Mouse (Mus musculus) spleen, postnatal 4 days (tissue): ENCODE results near the gene Psmb5.

Experiments used
- DNase-seq, 2 experiments: peaks; one replicate each; pipeline ENCODE4 v3.0.0; 2022; ENCODE audit warnings: low spot score in 2 of 2

Psmb5 gene

GRCm38 (mm10) chr14:54592319-54592934, 25.4 kb downstream of the Psmb5 start:
- DNase-seq: no peak

- no peak for DNase-seq
These were observed 26.8 kb downstream of the Psmb5 start for GRCm38 (mm10) chr14:54591056-54591455.

GRCm38 (mm10) chr14:54583681-54584338, 34.0 kb downstream of the Psmb5 start:
- DNase-seq: peak; percentile 62 to 83

- no peak for DNase-seq
These were observed 35.3 kb downstream of the Psmb5 start for GRCm38 (mm10) chr14:54582536-54582935.

DNA sequence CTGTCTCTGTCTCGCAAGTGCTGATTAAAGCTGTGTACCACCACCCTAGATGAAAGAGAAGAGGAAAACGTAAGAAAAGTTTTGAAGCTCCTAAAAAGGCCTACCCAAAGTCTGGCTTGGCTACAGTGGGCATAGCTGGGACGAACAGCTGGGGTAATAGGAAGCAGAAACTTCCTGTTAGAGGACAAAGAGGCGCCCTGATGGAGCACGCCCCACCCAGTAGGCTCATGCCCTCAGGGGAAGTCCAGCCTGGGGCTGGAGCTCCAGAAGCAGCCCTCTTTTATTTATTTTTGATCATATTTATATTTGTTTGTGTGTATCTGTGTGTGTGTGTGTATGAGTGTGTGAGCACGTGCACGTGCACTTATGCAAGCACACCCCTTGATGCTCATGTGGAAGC, 38.2 kb downstream of the Psmb5 start:
- DNase-seq: no peak

GRCm38 (mm10) chr14:54578063-54578462, 39.8 kb downstream of the Psmb5 start:
- DNase-seq: peak in 1 of 2 experiments; percentile 33

DNA sequence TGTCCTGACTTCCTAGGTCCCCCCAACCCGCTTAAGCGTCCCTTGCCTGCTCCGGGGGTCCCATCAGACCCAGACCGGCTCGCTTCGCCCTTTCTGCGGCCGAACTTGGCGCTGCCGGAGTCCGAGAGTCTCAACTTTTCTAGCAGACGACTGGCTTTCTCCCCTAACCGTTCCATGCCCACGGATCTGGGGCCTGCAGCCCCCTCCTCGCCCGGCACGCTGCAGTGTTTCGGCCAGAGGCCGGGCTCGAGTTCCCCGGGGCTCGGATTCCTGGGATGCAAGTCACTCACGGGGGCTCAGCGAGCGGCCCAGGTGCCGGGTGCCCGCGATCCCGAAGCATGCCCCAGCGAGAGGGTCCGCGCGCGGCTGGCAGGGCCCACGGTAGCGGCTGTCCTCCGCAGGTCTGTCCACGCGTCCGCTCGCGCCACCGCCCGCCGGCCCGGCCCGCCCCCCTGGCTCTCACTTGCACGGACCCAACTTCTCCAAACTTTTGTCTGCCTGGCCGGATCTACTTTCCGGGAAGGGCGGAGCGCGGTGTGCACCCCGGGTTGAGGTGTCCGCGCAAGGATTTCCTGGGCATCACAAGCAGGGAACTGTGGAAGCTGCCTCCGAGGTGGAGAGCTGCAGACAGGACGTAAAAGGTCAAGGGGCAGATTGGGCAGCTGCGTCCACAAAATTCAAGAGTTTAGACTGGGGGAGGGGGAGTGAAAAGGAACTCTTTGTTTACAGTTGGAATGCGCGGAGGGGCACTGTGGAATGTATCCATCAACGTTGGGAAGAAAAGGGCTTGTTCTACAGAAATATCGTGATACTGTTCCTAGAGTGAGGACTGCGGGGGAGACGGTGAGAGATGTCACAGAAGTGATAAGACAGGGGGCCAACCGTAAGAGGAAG, 40.5 kb downstream of the Psmb5 start, which contains the start of gene Ajuba:
TSS of gene Ajuba (minus strand) at position 470 of the 894 bp plus-strand sequence.
- peak; percentile 53 to 77 for DNase-seq

DNA sequence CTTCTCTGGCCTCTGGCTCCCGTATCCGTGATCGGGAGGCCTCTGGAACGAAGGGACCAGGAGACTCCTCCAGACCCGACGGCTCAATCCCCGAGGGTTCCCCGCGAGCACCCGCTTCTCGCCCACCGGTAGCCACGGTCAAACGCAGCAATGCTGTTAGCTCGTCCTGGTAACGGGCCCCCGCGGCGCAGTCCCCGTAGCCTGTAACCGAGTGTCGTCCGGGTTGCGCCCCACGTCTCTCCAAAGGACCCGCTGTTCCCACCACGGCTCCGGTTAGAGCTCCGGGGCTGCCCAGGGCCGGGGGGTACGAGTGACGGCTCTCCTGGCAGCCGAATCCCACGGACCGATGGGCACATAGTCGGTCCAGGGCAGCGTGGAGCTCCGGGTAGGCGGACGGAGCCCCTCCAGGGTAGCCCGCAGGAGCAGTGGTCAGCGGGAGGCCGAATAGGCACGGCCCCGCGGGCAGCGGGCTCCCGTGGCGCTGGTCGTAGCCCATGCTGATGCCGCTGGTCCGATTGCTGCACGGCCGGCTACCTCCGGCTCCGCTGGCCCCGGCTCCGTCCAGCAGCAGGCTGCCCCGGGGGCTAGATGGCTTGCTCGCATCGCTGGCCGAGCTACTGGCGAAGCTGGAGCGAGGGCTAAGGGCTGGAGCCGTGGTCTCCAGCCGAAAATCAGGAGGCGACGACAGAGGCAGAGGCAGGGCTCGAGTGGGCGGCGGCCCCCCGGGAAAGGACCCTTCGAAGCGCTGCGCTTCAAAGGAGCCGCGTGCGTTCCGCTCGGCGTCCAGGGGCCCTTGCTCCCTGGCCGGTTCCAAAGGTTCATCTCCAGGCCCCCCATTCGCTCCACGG, 41.4 kb downstream of the Psmb5 start:
- peak in 1 of 2 experiments; percentile 74 for DNase-seq

DNA sequence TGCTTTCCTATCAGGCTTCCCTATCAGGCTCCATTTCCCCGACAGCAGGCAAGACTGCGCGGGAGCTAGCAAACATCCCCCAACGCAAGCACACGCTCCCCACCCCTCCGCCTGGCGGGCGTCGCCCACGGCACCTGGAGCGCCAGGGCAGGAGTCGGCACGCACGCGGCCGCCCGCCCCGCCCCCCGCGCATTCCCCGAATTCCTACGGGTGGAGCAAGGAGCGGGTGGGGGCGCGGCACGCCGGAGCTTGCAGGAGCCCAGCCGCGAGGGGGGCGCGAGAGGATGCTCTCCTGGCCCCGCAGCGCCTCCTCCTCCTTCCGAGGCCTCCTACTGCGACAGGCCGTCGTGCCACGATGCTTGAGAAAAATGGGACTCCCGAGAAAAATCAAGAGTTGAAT, 42.2 kb downstream of the Psmb5 start:
- no peak for DNase-seq

- DNase-seq: no peak
These were observed 42.8 kb downstream of the Psmb5 start for GRCm38 (mm10) chr14:54575031-54575430.

DNA sequence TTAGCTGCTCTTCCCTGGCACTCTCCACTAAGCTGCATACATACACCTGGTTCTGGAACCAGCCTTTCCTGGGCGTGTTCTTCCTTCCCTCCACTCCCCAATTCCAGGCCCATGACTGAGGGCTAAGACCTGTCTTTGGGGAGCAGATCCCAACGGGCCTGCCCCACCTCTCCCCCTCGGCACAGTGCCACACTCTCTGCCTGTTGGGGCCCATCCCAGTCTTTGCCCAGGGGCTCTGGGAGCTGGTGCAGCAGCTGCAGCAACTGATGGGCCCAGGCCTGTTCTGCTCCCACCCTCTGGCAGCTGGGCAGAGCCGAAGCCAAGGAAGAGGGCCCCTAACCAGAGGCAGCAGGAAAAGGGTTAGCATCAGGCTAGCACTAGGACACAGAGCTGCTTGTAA, 43.6 kb downstream of the Psmb5 start:
- no peak for DNase-seq

GRCm38 (mm10) chr14:54572790-54573736, 44.8 kb downstream of the Psmb5 start:
- DNase-seq: no peak

GRCm38 (mm10) chr14:54572122-54572521, 45.7 kb downstream of the Psmb5 start:
- no peak for DNase-seq

DNA sequence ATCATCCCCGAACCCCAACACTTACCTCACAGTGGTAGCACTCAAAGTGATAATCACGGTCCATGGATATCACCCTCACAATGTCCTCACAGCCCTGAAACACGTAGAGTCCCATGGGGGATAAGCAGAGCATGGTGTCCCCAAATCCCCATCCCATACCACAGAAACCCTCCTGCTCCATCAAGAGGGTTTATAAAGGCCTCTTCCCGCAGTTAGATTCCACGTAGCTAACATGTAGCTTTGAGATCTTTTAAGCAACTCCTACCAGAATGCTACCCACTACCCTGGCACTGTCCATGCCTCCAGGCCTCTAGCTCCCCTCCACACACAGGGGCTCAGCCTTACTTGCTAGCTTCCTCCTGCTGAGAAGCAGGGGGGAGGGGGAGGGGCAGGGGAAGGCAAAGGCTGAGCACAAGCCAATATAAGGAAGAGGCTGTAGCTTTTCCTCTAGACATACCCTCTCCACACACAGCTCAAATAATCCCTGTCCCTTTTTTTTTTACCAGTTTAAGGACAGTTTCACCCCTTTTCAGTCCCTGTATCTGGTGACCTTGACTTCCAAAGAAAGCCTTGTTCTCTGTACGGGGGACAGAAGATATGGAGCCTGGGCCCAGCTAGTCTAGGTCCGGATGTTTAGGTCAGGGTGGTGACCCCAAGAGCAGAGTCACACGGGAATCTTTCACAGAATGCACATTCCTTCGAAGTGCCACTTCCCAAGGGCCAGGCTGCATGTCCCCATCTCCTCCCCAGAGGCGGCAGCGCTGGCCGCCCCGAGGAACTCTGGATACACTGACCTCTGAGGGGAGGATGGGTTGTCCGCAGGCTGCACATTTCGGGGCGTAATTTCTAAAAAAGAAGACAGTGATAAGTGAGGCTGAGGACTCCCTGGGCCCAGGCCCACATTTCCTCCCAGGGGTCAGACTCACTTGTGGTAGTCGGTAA, 48.1 kb downstream of the Psmb5 start:
- no peak for DNase-seq

GRCm38 (mm10) chr14:54568694-54569414, 49.0 kb downstream of the Psmb5 start:
- peak; percentile 67 to 85 for DNase-seq
